Mouse (Mus musculus): Measurements from ENCODE around the gene Ptgfr. TPM values are rescaled to one million over a fixed set of nuclear protein-coding genes. Genes with fewer than 3 reads are reported as not detected.
A peak's percentile ranks its signal among the peaks of the same experiment; 100 is the strongest.

The Ptgfr gene
- polyA plus RNA-seq, 1 experiment = 0.65 TPM

GRCm38 (mm10) chr3:151835831-151836230 lies 1.6 kb downstream of the Ptgfr start:
- no peaks in the 10 kb centered on the region for H3K27me3 ChIP-seq (ENCODE audit: control insufficient read depth, insufficient read depth, low read length)
- H3K4me3 ChIP-seq (ENCODE audit: control insufficient read depth, insufficient read depth, low read length) = no peak overlapping the region
- no peaks in the 10 kb centered on the region for H3K36me3 ChIP-seq (ENCODE audit: control insufficient read depth, insufficient read depth, low read length)
- TF ChIP-seq CTCF (IDR thresholded peaks at IDR 0.05; ENCODE audit: borderline replicate concordance, control insufficient read depth, extremely low read depth, insufficient read depth, low read length, poor library complexity) (no peak), POLR2A (IDR thresholded peaks at IDR 0.05; ENCODE audit: control insufficient read depth, extremely low read depth, insufficient read depth, low read length, poor library complexity) (no peak)
- WGBS = 86% methylated on average over 3 of the region's 3 CpGs
- H3K27ac ChIP-seq (ENCODE audit: control insufficient read depth, insufficient read depth, low read length) = no peak overlapping the region
- no peak for DNase-seq
- H3K4me1 ChIP-seq (replicated peaks; ENCODE audit: control insufficient read depth, insufficient read depth, low read length) = no peaks in the 10 kb centered on the region

- Histone ChIP-seq H3K36me3 (ENCODE audit: control insufficient read depth, insufficient read depth, low read length) (no peaks in the 10 kb centered on the region), H3K4me1 (replicated peaks; ENCODE audit: control insufficient read depth, insufficient read depth, low read length) (no peaks in the 10 kb centered on the region), H3K4me3 (ENCODE audit: control insufficient read depth, insufficient read depth, low read length) (no peak overlapping the region), H3K27me3 (ENCODE audit: control insufficient read depth, insufficient read depth, low read length) (no peaks in the 10 kb centered on the region), H3K27ac (ENCODE audit: control insufficient read depth, insufficient read depth, low read length) (no peak overlapping the region)
- no peak for DNase-seq
- no peak for TF ChIP-seq POLR2A (IDR thresholded peaks at IDR 0.05; ENCODE audit: control insufficient read depth, extremely low read depth, insufficient read depth, low read length, poor library complexity)
- no peak for TF ChIP-seq CTCF (IDR thresholded peaks at IDR 0.05; ENCODE audit: borderline replicate concordance, control insufficient read depth, extremely low read depth, insufficient read depth, low read length, poor library complexity)
- WGBS = 69% methylated on average over 11 of the region's 11 CpGs
Measured at GRCm38 (mm10) chr3:151827950-151828610, 9.3 kb downstream of the Ptgfr start.

- Histone ChIP-seq H3K36me3 (ENCODE audit: control insufficient read depth, insufficient read depth, low read length) (no peaks in the 10 kb centered on the region), H3K27ac (ENCODE audit: control insufficient read depth, insufficient read depth, low read length) (no peak overlapping the region), H3K27me3 (ENCODE audit: control insufficient read depth, insufficient read depth, low read length) (no peaks in the 10 kb centered on the region), H3K4me3 (ENCODE audit: control insufficient read depth, insufficient read depth, low read length) (no peak overlapping the region), H3K4me1 (replicated peaks; ENCODE audit: control insufficient read depth, insufficient read depth, low read length) (no peaks in the 10 kb centered on the region)
- no peak for TF ChIP-seq CTCF (IDR thresholded peaks at IDR 0.05; ENCODE audit: borderline replicate concordance, control insufficient read depth, extremely low read depth, insufficient read depth, low read length, poor library complexity)
- TF ChIP-seq POLR2A (IDR thresholded peaks at IDR 0.05; ENCODE audit: control insufficient read depth, extremely low read depth, insufficient read depth, low read length, poor library complexity) = no peak
- no peak for DNase-seq
- WGBS = 91% methylated on average over 4 of the region's 4 CpGs
Measured at GRCm38 (mm10) chr3:151819811-151820210, 17.6 kb downstream of the Ptgfr start.

- Histone ChIP-seq H3K27ac (ENCODE audit: control insufficient read depth, insufficient read depth, low read length) (no peak overlapping the region), H3K4me1 (replicated peaks; ENCODE audit: control insufficient read depth, insufficient read depth, low read length) (no peaks in the 10 kb centered on the region), H3K4me3 (ENCODE audit: control insufficient read depth, insufficient read depth, low read length) (no peak overlapping the region), H3K27me3 (ENCODE audit: control insufficient read depth, insufficient read depth, low read length) (no peaks in the 10 kb centered on the region), H3K36me3 (ENCODE audit: control insufficient read depth, insufficient read depth, low read length) (no peaks in the 10 kb centered on the region)
- peak; percentile 3 for DNase-seq
- no peak for TF ChIP-seq POLR2A (IDR thresholded peaks at IDR 0.05; ENCODE audit: control insufficient read depth, extremely low read depth, insufficient read depth, low read length, poor library complexity)
- TF ChIP-seq CTCF (IDR thresholded peaks at IDR 0.05; ENCODE audit: borderline replicate concordance, control insufficient read depth, extremely low read depth, insufficient read depth, low read length, poor library complexity) = no peak
- WGBS = 85% methylated on average over 6 of the region's 6 CpGs
Measured at GRCm38 (mm10) chr3:151818265-151818664, 19.2 kb downstream of the Ptgfr start.

GRCm38 (mm10) chr3:151808613-151809012 lies 28.8 kb downstream of the Ptgfr start:
- Histone ChIP-seq H3K27ac (ENCODE audit: control insufficient read depth, insufficient read depth, low read length) (no peak overlapping the region), H3K4me1 (replicated peaks; ENCODE audit: control insufficient read depth, insufficient read depth, low read length) (no peaks in the 10 kb centered on the region), H3K27me3 (ENCODE audit: control insufficient read depth, insufficient read depth, low read length) (no peaks in the 10 kb centered on the region), H3K4me3 (ENCODE audit: control insufficient read depth, insufficient read depth, low read length) (no peak overlapping the region), H3K36me3 (ENCODE audit: control insufficient read depth, insufficient read depth, low read length) (no peaks in the 10 kb centered on the region)
- TF ChIP-seq POLR2A (IDR thresholded peaks at IDR 0.05; ENCODE audit: control insufficient read depth, extremely low read depth, insufficient read depth, low read length, poor library complexity) (no peak), CTCF (IDR thresholded peaks at IDR 0.05; ENCODE audit: borderline replicate concordance, control insufficient read depth, extremely low read depth, insufficient read depth, low read length, poor library complexity) (no peak)
- no peak for DNase-seq
- 78% methylated on average over 2 of the region's 2 CpGs for WGBS

- Histone ChIP-seq H3K4me3 (ENCODE audit: control insufficient read depth, insufficient read depth, low read length) (no peak overlapping the region), H3K27ac (ENCODE audit: control insufficient read depth, insufficient read depth, low read length) (no peak overlapping the region), H3K27me3 (ENCODE audit: control insufficient read depth, insufficient read depth, low read length) (no peaks in the 10 kb centered on the region), H3K4me1 (replicated peaks; ENCODE audit: control insufficient read depth, insufficient read depth, low read length) (no peaks in the 10 kb centered on the region), H3K36me3 (ENCODE audit: control insufficient read depth, insufficient read depth, low read length) (no peaks in the 10 kb centered on the region)
- 89% methylated on average over 8 of the region's 8 CpGs for WGBS
- no peak for DNase-seq
- no peak for TF ChIP-seq POLR2A (IDR thresholded peaks at IDR 0.05; ENCODE audit: control insufficient read depth, extremely low read depth, insufficient read depth, low read length, poor library complexity)
- TF ChIP-seq CTCF (IDR thresholded peaks at IDR 0.05; ENCODE audit: borderline replicate concordance, control insufficient read depth, extremely low read depth, insufficient read depth, low read length, poor library complexity) = no peak
Measured at GRCm38 (mm10) chr3:151788622-151789021, 48.8 kb downstream of the Ptgfr start.

- no peak overlapping the region for H3K4me3 ChIP-seq (ENCODE audit: control insufficient read depth, insufficient read depth, low read length)
- no peak overlapping the region for H3K27ac ChIP-seq (ENCODE audit: control insufficient read depth, insufficient read depth, low read length)
- no peaks in the 10 kb centered on the region for H3K36me3 ChIP-seq (ENCODE audit: control insufficient read depth, insufficient read depth, low read length)
- TF ChIP-seq CTCF (IDR thresholded peaks at IDR 0.05; ENCODE audit: borderline replicate concordance, control insufficient read depth, extremely low read depth, insufficient read depth, low read length, poor library complexity) = no peak
- TF ChIP-seq POLR2A (IDR thresholded peaks at IDR 0.05; ENCODE audit: control insufficient read depth, extremely low read depth, insufficient read depth, low read length, poor library complexity) = no peak
- 78% methylated on average over 4 of the region's 4 CpGs for WGBS
- no peaks in the 10 kb centered on the region for H3K27me3 ChIP-seq (ENCODE audit: control insufficient read depth, insufficient read depth, low read length)
- no peaks in the 10 kb centered on the region for H3K4me1 ChIP-seq (replicated peaks; ENCODE audit: control insufficient read depth, insufficient read depth, low read length)
- DNase-seq = no peak
Measured at GRCm38 (mm10) chr3:151775089-151775488, 62.3 kb downstream of the Ptgfr start.

Data from thymus, adult 2 months (tissue).